Mouse (Mus musculus) midbrain, embryonic 15.5 days (tissue): ENCODE data around the gene Sarnp. TPM values are rescaled to one million over a fixed set of nuclear protein-coding genes. Genes with fewer than 3 reads are reported as not detected.
A peak's percentile ranks its signal among the peaks of the same experiment; 100 is the strongest.

ENCODE experiments used
- ATAC-seq: fragments of 200-750 bp; cut with Nextera tagmentation; replicated peaks from 2 replicates; pipeline ENCODE4 v1.8.0; 2017; ENCODE audit warnings: moderate TSS enrichment
- H3K27ac ChIP-seq: fragments of 300-500 bp; sonication (generic); 2 replicates; pipeline ENCODE4 v1.5.1; 2015; ENCODE audit warnings: mild to moderate bottlenecking, inconsistent platforms
- H3K27me3 ChIP-seq: fragments of 300-500 bp; sonication (generic); replicated peaks from 2 replicates; pipeline ENCODE4 v1.6.1; 2015; ENCODE audit warnings: inconsistent platforms
- H3K36me3 ChIP-seq: fragments of 300-500 bp; sonication (generic); replicated peaks from 2 replicates; pipeline ENCODE4 v1.6.1; 2015; ENCODE audit warnings: inconsistent platforms
- H3K4me1 ChIP-seq: fragments of 300-500 bp; sonication (generic); 2 replicates; pipeline ENCODE4 v1.6.1; 2015; ENCODE audit warnings: inconsistent platforms
- H3K4me2 ChIP-seq: fragments of 300-500 bp; sonication (generic); 2 replicates; pipeline ENCODE4 v1.6.1; 2015; ENCODE audit warnings: inconsistent platforms, mild to moderate bottlenecking, moderate library complexity
- H3K4me3 ChIP-seq: fragments of 300-500 bp; sonication (generic); 2 replicates; pipeline ENCODE4 v1.5.1; 2015; ENCODE audit warnings: mild to moderate bottlenecking, inconsistent platforms
- H3K9ac ChIP-seq: fragments of 300-500 bp; sonication (generic); 2 replicates; pipeline ENCODE4 v1.6.1; 2015; ENCODE audit warnings: mild to moderate bottlenecking, inconsistent platforms
- H3K9me3 ChIP-seq: fragments of 300-500 bp; sonication (generic); 2 replicates; pipeline ENCODE4 v1.6.1; 2016; ENCODE audit warnings: inconsistent platforms
- WGBS: fragments of 180-500 bp; shearing (Covaris S2); methylation state at CpG from one replicate; pipeline ENCODE4 v1.1.7; 2015; ENCODE audit warnings: mixed read lengths; 5-methylcytosine and 5-hydroxymethylcytosine counted together
- polyA plus RNA-seq: library from polyadenylated mRNA; unstranded; fragments of >200 nt; fragmentation: Nextera tagmentation; extraction: Ambion mirVana; gene quantifications from 2 replicates; pipeline ENCODE4 v1.2.1, GENCODE M21; 2015

The Sarnp gene
- polyA plus RNA-seq, 1 experiment from 2014 or later = 145 TPM

GRCm38 (mm10) chr10:128870341-128870740, 53.2 kb downstream of the Sarnp start:
- no peak overlapping the region for H3K4me3 ChIP-seq
- 90% methylated on average over 3 of the region's 3 CpGs for WGBS
- no peak for ATAC-seq
- H3K4me1 ChIP-seq = no peaks in the 10 kb centered on the region
- H3K36me3 ChIP-seq = peaks cover 30% of the 10 kb centered on the region
- no peak overlapping the region for H3K9ac ChIP-seq
- no peak overlapping the region for H3K4me2 ChIP-seq
- H3K9me3 ChIP-seq = no peaks in the 10 kb centered on the region
- no peak overlapping the region for H3K27ac ChIP-seq
- no peaks in the 10 kb centered on the region for H3K27me3 ChIP-seq

DNA sequence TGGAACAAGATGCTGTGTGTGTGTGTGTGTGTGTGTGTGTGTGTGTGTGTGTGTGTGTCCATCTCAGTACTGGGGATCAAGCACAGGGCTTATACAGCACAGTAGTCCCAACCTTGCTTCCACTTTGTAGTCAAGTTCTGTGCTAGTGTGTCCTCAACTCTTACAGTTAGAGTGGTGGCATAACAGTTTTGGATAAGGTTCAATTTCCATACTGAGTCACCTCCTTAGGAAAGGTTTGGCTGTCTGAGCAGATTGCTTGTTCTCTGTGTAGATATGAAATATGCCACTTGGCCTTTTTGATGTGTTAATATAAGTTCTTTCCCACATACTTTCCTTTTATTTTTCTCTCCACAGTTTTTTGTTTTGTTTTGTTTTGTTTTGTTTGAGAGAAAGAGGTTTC, 61.2 kb downstream of the Sarnp start:
- H3K27me3 ChIP-seq = no peaks in the 10 kb centered on the region
- H3K4me1 ChIP-seq = no peaks in the 10 kb centered on the region
- H3K36me3 ChIP-seq = peaks cover 17% of the 10 kb centered on the region; the same call in 1 of the 2 replicates
- no peaks in the 10 kb centered on the region for H3K9me3 ChIP-seq
- H3K4me3 ChIP-seq = no peak overlapping the region
- H3K9ac ChIP-seq = no peak overlapping the region
- H3K27ac ChIP-seq = no peak overlapping the region
- no peak for ATAC-seq
- H3K4me2 ChIP-seq = no peak overlapping the region

GRCm38 (mm10) chr10:128878811-128879210, 61.7 kb downstream of the Sarnp start:
- Histone ChIP-seq H3K4me1 (no peaks in the 10 kb centered on the region), H3K36me3 (peaks cover 12% of the 10 kb centered on the region; the same call in 1 of the 2 replicates), H3K4me3 (no peak overlapping the region), H3K9ac (no peak overlapping the region), H3K9me3 (no peaks in the 10 kb centered on the region), H3K27me3 (no peaks in the 10 kb centered on the region), H3K4me2 (no peak overlapping the region), H3K27ac (no peak overlapping the region)
- WGBS = 97% methylated on average over 2 of the region's 2 CpGs
- no peak for ATAC-seq

- peaks cover 19% of the 10 kb centered on the region; the same call in 1 of the 2 replicates for H3K36me3 ChIP-seq
These were observed 64.9 kb downstream of the Sarnp start for GRCm38 (mm10) chr10:128882067-128882466.

GRCm38 (mm10) chr10:128888941-128889827, 72.1 kb downstream of the Sarnp start:
- peaks cover 37% of the 10 kb centered on the region for H3K4me1 ChIP-seq

More at GRCm38 (mm10) chr10:128882067-128882466, 64.9 kb downstream of the Sarnp start:
- Histone ChIP-seq H3K4me3 (no peak overlapping the region), H3K4me2 (no peak overlapping the region), H3K4me1 (no peaks in the 10 kb centered on the region), H3K27ac (no peak overlapping the region), H3K9ac (no peak overlapping the region), H3K9me3 (no peaks in the 10 kb centered on the region), H3K27me3 (no peaks in the 10 kb centered on the region)
- ATAC-seq = no peak
- WGBS = 82% methylated on average over 5 of the region's 5 CpGs

GRCm38 (mm10) chr10:128889846-128890245, 72.7 kb downstream of the Sarnp start:
- Histone ChIP-seq H3K27ac (peak overlapping the region; percentile 93; the same call in 1 of the 2 replicates), H3K4me1 (peaks cover 37% of the 10 kb centered on the region)
- no peak for ATAC-seq

More at GRCm38 (mm10) chr10:128888941-128889827, 72.1 kb downstream of the Sarnp start:
- H3K9ac ChIP-seq = peak overlapping the region; percentile 52
- peak; percentile 42 for ATAC-seq
- H3K4me3 ChIP-seq = peak overlapping the region; percentile 63
- no peaks in the 10 kb centered on the region for H3K9me3 ChIP-seq
- 6% methylated on average over 6 of the region's 7 CpGs for WGBS
- no peaks in the 10 kb centered on the region for H3K27me3 ChIP-seq
- peak overlapping the region; percentile 72 for H3K27ac ChIP-seq
- peak overlapping the region; percentile 88 for H3K4me2 ChIP-seq
- peaks cover 13% of the 10 kb centered on the region; the same call in 1 of the 2 replicates for H3K36me3 ChIP-seq

GRCm38 (mm10) chr10:128890383-128891295, 73.5 kb downstream of the Sarnp start:
- H3K27ac ChIP-seq = peak overlapping the region; percentile 93
- H3K27me3 ChIP-seq = peaks cover under 1% of the 10 kb centered on the region; the same call in 1 of the 2 replicates
- under 1% methylated on average over 40 of the region's 40 CpGs for WGBS
- no peaks in the 10 kb centered on the region for H3K9me3 ChIP-seq
- peak overlapping the region; percentile 88 for H3K4me2 ChIP-seq
- no peak; the same call in none of the 2 replicates for ATAC-seq
- peak overlapping the region; percentile 63 for H3K4me3 ChIP-seq
- peak overlapping the region; percentile 88 for H3K9ac ChIP-seq
- peaks cover 38% of the 10 kb centered on the region for H3K4me1 ChIP-seq
- 0 out of 2 replicates have a peak, but pooled peaks cover 8% of the 10 kb centered on the region for H3K36me3 ChIP-seq

More at GRCm38 (mm10) chr10:128889846-128890245, 72.7 kb downstream of the Sarnp start:
- H3K4me3 ChIP-seq = peak overlapping the region; percentile 63
- no peaks in the 10 kb centered on the region for H3K9me3 ChIP-seq
- H3K4me2 ChIP-seq = peak overlapping the region; percentile 88
- peak overlapping the region; percentile 88; the same call in 1 of the 2 replicates for H3K9ac ChIP-seq
- peaks cover 11% of the 10 kb centered on the region; the same call in 1 of the 2 replicates for H3K36me3 ChIP-seq
- no peaks in the 10 kb centered on the region for H3K27me3 ChIP-seq
- WGBS = 7% methylated on average over 1 of the region's 2 CpGs

- Histone ChIP-seq H3K27me3 (peaks cover 9% of the 10 kb centered on the region), H3K4me2 (peak within 1 kb of the TSS; percentile 88), H3K36me3 (0 out of 2 replicates have a peak, but pooled peaks cover 4% of the 10 kb centered on the region), H3K4me1 (peaks cover 45% of the 10 kb centered on the region), H3K9me3 (no peaks in the 10 kb centered on the region), H3K9ac (peak within 1 kb of the TSS; percentile 88), H3K27ac (peak within 1 kb of the TSS; percentile 93), H3K4me3 (peak within 1 kb of the TSS; percentile 63)
- WGBS = under 1% methylated on average over 41 of the region's 89 CpGs
- ATAC-seq = peak; percentile 88
These were observed 74.4 kb downstream of the Sarnp start, which contains the start of gene Gdf11 for GRCm38 (mm10) chr10:128891296-128892094. TSS of gene Gdf11 (minus strand) at chr10:128891718.

DNA sequence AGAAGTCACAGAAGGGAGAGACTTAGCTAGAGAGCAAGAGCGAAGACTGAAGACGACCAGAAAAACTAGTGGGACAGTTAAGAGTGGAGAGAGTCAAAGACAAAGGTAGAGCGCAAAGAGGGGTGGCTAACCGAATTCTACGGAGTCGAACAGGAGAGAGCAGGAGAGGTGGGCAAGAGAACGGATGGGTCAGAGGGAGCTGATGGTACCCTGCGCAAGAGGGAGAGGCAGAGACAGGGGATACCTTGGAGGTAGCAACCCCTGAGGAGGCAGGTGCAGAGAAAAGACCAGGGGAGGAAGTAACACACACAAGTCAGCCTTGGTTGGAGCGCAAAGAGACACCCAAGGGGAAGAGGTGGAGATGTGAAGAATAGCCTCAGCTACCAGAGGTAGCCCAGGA, 75.1 kb downstream of the Sarnp start:
- peaks cover 45% of the 10 kb centered on the region for H3K4me1 ChIP-seq
- H3K27me3 ChIP-seq = peaks cover 16% of the 10 kb centered on the region
- peak overlapping the region; percentile 88 for H3K9ac ChIP-seq
- H3K4me2 ChIP-seq = peak overlapping the region; percentile 88
- peak overlapping the region; percentile 63 for H3K4me3 ChIP-seq
- ATAC-seq = peak; percentile 22
- no peaks in the 10 kb centered on the region for H3K9me3 ChIP-seq
- H3K27ac ChIP-seq = peak overlapping the region; percentile 93
- 2% methylated on average over 9 of the region's 9 CpGs for WGBS
- no peaks in the 10 kb centered on the region for H3K36me3 ChIP-seq

- ATAC-seq = 0 out of 2 replicates have a peak, but pooled peaks have one; percentile 3
- Histone ChIP-seq H3K27me3 (peaks cover 16% of the 10 kb centered on the region), H3K9ac (no peak overlapping the region), H3K36me3 (no peaks in the 10 kb centered on the region), H3K4me2 (peak overlapping the region; percentile 21), H3K9me3 (no peaks in the 10 kb centered on the region), H3K4me3 (peak overlapping the region; percentile 1; the same call in 1 of the 2 replicates), H3K4me1 (peaks cover 25% of the 10 kb centered on the region), H3K27ac (0 out of 2 replicates have a peak overlapping the region, but pooled peaks have one; percentile 30)
- 0% methylated on average over 9 of the region's 9 CpGs for WGBS
These were observed 78.3 kb downstream of the Sarnp start for GRCm38 (mm10) chr10:128895437-128895836.
